Mouse (Mus musculus): ENCODE data around the gene Tns3.

Gene Tns3

GRCm38 (mm10) chr11:8664393-8664743 is at the start of gene Tns3:
Tns3 (minus strand) TSS chr11:8664535.
- no peak for DNase-seq (ENCODE audit: low spot score in 2 of 2)

DNA sequence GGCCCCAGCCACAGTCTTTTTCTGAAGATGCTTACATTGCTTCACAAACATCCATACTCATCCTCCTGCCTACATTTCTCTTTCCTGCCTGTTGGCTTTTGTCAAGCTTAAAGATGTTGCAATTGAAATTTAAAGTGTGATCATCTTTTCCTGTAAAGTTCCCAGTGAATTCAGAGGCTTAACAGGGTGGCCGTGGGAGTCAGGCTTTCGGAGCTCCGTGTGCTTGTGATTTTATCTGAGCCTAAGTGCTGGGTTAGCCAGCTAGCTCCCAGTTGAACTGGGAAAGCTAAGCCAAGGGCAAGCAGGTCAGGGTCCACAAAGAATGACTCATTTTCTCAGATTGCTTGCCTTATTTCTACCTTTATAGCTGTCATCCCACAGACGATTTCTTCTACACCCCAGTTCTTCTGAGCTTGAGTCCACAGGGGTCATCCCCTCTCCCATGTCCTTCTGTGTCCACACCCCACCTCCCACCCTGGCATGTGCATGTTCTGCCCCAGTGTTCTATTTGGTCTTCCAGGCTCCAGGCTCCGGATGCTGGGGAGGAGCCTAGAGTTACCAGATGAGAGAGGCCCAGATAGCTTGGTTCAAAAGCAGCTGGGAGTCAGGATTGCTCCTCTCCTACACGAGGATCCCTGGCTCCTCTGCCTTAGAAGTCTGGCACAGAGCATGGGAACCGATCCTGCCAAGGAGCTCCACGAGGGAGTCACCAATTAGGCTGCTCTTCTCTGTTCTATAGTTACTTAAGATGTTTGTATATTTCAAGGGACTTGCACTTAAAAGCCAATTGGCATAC is 42.1 kb upstream of the Tns3 start:
- no peak for DNase-seq (ENCODE audit: low spot score in 2 of 2)

DNA sequence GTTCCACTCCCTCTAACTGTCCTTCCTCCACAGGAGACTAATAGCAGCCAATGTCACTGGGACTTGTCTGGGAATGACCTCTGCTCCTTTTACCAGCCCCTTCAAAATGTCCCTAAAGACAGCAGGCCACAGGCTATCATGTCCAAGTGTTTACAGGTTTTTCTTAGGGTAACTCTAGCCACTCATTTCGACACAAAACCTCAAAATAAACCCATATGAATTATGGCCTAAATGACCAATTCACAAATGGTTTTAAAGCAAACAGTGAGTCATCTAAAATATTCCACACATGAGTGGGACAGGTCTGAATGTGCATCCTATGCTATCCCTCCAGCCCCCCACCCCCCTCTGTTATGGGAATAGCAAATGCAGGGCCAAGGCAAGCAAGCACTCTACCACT is 40.8 kb upstream of the Tns3 start:
- no peak for DNase-seq (ENCODE audit: low spot score in 2 of 2)

GRCm38 (mm10) chr11:8703876-8704275 is 39.5 kb upstream of the Tns3 start:
- DNase-seq (ENCODE audit: low spot score in 2 of 2): no peak

- DNase-seq (ENCODE audit: low spot score in 2 of 2): no peak
Measured at GRCm38 (mm10) chr11:8702532-8702886, 38.2 kb upstream of the Tns3 start.

GRCm38 (mm10) chr11:8701845-8702531 is 37.7 kb upstream of the Tns3 start:
- no peak for DNase-seq (ENCODE audit: low spot score in 2 of 2)

DNA sequence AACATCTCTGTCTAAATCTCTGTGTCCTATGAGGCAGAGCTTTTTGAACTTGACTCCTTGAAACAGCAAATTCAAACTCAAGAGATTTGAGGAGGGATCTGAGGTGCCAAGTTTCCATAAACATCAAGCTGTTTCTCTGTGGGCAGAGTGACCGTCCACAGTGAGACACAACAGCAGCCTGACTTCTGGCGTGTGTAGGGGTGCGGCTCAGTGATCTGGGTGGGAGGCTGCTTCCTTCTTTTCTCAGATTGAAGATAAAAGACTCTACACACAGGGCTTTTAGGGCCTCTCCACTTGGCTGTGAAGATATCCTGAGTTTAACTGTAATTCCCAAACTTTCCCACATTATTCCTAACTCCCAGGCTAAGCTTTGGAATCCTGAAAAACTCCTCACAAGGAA is 37.1 kb upstream of the Tns3 start:
- DNase-seq (ENCODE audit: low spot score in 2 of 2): no peak

DNA sequence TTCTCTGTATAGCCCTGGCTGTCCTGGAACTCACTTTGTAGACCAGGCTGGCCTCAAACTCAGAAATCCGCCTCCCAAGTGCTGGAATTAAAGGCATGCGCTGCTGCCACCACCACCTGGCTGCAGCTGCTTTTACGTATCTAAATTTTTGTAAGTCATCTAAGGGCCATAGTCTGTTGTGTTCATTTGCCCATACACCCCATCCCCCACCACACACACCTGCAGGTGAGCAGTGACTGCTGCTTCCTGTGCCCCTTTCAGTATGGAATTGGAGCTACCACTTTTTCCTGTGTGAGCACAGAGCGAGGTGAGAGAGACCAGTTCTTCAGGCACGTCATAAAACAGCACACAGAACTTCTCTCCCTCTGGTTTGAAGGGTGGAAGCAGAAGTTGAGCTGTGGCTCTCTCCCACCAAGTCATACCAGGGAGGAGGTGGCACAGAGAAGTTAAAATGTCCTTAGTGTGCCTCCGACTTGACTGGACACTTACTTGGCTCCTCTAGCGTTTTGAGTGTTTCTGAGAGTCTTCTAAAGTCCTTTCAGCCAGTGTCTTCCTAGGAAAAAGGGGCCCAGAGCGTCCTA is 36.4 kb upstream of the Tns3 start:
- DNase-seq (ENCODE audit: low spot score in 2 of 2): no peak

DNA sequence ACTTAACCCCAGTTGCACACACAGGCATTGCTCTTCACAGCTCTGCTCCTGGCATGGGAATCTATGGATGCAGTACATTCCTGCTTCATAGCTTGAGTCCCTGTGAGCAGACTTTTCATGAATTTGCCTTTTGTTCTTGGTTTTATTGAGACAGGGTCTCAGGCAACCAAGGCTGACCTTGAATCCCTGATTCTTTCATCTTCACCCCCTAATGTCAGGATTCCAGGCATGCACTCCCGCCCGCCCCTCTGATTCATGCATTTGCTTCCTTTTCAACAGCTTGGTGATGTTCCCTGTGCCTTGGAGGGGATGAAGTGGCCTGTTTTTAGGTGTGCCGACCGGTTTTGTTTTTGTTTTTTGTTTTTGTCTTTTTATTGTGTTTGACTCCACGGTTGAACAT is 35.4 kb upstream of the Tns3 start:
- no peak for DNase-seq (ENCODE audit: low spot score in 2 of 2)

DNA sequence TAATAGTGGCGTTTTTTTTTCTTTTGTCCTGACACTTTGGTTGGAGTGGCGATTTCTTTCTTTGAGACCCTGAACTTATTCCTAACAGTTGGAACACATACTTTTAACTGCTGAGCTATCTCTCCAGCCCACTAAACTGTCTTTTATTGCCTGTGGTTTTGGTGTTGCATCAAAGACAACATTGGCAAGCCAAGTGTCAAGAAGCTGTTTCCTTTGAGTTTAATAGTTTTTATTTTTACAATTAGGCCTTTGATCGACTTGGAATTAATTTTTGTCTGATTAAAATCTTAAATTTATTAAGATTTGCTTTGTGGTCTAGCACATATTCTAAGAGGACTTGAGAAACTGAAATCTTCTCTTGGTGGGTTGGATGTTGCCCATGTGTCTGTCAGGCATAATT is 33.3 kb upstream of the Tns3 start:
- DNase-seq (ENCODE audit: low spot score in 2 of 2): no peak

- no peak for DNase-seq (ENCODE audit: low spot score in 2 of 2)
Measured at GRCm38 (mm10) chr11:8694096-8694495, 29.8 kb upstream of the Tns3 start.

GRCm38 (mm10) chr11:8692536-8693471 is 28.5 kb upstream of the Tns3 start:
- no peak for DNase-seq (ENCODE audit: low spot score in 2 of 2)

GRCm38 (mm10) chr11:8692162-8692535 is 27.8 kb upstream of the Tns3 start:
- DNase-seq (ENCODE audit: low spot score in 2 of 2): no peak

DNA sequence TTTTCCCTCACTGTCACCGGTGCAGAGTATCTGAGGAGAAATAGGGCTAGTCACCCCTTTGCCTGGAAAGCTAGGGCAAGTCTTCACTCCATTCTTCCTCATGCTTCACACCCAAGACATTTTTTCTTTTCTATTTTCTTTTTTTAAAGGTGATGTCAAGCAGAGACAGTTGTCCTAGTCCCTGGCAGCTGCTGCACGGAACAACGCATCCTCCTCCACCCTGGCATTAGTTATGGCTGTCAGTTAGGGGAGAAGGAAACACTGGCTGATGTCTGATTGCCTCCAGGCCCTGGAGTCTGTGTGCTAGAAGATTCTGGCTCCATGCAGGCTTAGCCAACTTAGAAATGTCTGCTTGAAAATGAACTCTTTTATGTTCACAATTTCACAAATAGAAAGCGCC is 27.3 kb upstream of the Tns3 start:
- DNase-seq (ENCODE audit: low spot score in 2 of 2): no peak

DNA sequence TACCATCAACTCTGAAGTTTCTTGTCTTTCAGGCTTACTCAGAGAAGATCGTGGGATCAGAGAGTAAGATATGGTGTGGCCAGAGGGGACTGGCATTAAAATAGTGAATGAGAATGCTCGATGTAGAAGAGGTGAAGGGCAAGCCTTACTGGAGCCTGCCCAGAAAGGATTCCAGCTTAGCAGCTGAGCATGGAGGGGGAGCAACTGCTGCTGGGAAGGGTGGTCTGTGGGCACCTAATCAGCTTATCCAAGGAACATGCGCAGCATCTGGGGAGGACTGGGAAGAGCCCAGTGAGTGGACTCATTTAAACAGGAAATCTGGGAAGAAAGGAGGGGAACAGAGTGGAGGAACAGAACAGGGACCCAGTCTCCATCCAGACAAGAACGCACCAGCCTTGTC is 26.3 kb upstream of the Tns3 start:
- DNase-seq (ENCODE audit: low spot score in 2 of 2): no peak

GRCm38 (mm10) chr11:8689515-8689914 is 25.2 kb upstream of the Tns3 start:
- DNase-seq (ENCODE audit: low spot score in 2 of 2): peak; percentile 69 to 78

- no peak for DNase-seq (ENCODE audit: low spot score in 2 of 2)
Measured at GRCm38 (mm10) chr11:8688907-8689306, 24.6 kb upstream of the Tns3 start.

- no peak for DNase-seq (ENCODE audit: low spot score in 2 of 2)
Measured at GRCm38 (mm10) chr11:8686501-8686900, 22.2 kb upstream of the Tns3 start.

DNA sequence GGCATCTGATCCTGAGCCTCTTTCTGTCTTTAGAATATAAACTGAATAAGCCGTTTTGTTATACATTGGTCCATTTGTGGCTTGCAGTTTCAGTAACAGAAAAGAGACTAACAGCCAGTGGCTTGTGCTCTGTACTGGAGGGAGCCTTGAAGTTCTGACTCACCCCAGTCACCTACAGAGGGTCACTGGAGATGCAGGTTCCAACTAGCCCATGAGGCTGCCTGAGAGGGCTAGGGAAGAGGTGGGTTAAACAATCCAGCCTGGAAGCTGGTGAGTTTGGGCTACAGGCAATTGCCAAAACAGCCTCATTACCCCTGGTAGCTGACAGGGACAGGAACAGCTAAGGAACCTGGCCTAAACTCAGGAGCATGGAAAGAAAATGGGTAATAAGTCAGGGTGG is 21.7 kb upstream of the Tns3 start:
- no peak for DNase-seq (ENCODE audit: low spot score in 2 of 2)

GRCm38 (mm10) chr11:8685195-8685594 is 20.9 kb upstream of the Tns3 start:
- DNase-seq (ENCODE audit: low spot score in 2 of 2): no peak

GRCm38 (mm10) chr11:8684262-8684661 is 19.9 kb upstream of the Tns3 start:
- DNase-seq (ENCODE audit: low spot score in 2 of 2): no peak

DNA sequence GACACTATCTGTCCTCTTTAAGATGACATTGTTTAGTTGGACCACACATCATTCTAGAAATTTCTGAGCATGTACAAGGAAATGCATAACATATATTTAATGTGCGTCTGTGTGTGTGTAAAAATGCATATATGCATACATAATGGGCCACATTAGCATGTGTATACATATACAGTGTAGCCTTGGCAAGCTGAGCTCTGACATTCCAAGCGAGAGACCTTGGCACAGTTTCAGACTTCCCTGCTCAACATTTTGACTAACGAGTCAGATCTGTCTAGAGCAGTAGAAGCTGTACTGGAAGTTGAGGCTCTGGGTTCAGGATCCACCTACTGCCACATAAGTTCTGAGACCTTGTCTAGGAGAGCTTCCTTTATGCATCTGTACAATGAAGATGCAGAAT is 17.0 kb upstream of the Tns3 start:
- DNase-seq (ENCODE audit: low spot score in 2 of 2): no peak
